Mouse (Mus musculus) cerebellum, adult 9-11 months (tissue): ENCODE results near the gene Krt72.
A peak's percentile ranks its signal among the peaks of the same experiment; 100 is the strongest.

ENCODE experiments used
- DNase-seq: peaks from one replicate; pipeline ENCODE4 v3.0.0; 2022

The Krt72 gene

GRCm38 (mm10) chr15:101786360-101786759, at the start of gene Krt72:
TSS of gene Krt72 (minus strand) at chr15:101786460.
- no peak for DNase-seq

GRCm38 (mm10) chr15:101834784-101835328, 48.6 kb upstream of the Krt72 start:
- no peak for DNase-seq

GRCm38 (mm10) chr15:101833131-101833530, 46.9 kb upstream of the Krt72 start:
- DNase-seq, result no peak

GRCm38 (mm10) chr15:101829441-101829840, 43.2 kb upstream of the Krt72 start:
- no peak for DNase-seq

- DNase-seq, result no peak
Measured at GRCm38 (mm10) chr15:101821786-101822185, 35.5 kb upstream of the Krt72 start.

- DNase-seq, result no peak
Measured at GRCm38 (mm10) chr15:101817875-101818274, 31.6 kb upstream of the Krt72 start, which contains the start of gene Krt2. TSS of gene Krt2 (minus strand) at chr15:101818169.

GRCm38 (mm10) chr15:101803052-101803822, 17.0 kb upstream of the Krt72 start:
- DNase-seq, result no peak

GRCm38 (mm10) chr15:101802296-101802835, 16.1 kb upstream of the Krt72 start, which contains the start of gene Krt73:
TSS of gene Krt73 (minus strand) at chr15:101802346.
- DNase-seq, result no peak

- DNase-seq, result no peak
Measured at GRCm38 (mm10) chr15:101790867-101791266, 4.6 kb upstream of the Krt72 start.

GRCm38 (mm10) chr15:101773420-101773819, 12.8 kb downstream of the Krt72 start:
- no peak for DNase-seq

GRCm38 (mm10) chr15:101772711-101773081, 13.6 kb downstream of the Krt72 start:
- peak; percentile 65 for DNase-seq

GRCm38 (mm10) chr15:101772080-101772710, 14.1 kb downstream of the Krt72 start:
- no peak for DNase-seq

- DNase-seq, result no peak
Measured at GRCm38 (mm10) chr15:101770226-101770625, 16.0 kb downstream of the Krt72 start.

GRCm38 (mm10) chr15:101742711-101743110, 43.5 kb downstream of the Krt72 start, which contains the start of gene Krt71:
TSS of gene Krt71 (minus strand) at chr15:101743109.
- DNase-seq, result peak; percentile 78

- DNase-seq, result no peak
Measured at GRCm38 (mm10) chr15:101737786-101738185, 48.5 kb downstream of the Krt72 start.

GRCm38 (mm10) chr15:101730653-101731052, 55.6 kb downstream of the Krt72 start:
- DNase-seq, result no peak
